Mouse (Mus musculus): ENCODE results near the gene Dyrk3. TPM values are rescaled to one million over a fixed set of nuclear protein-coding genes. Genes with fewer than 3 reads are reported as not detected.
A peak's percentile ranks its signal among the peaks of the same experiment; 100 is the strongest.
"Not testable (repeated sequence)": the region's sequence is repeated elsewhere in the genome, so short reads cannot be mapped to it uniquely, and the experiment has no call there.

The Dyrk3 gene
- polyA plus RNA-seq, 1 experiment = 0.94 TPM

GRCm38 (mm10) chr1:131174299-131174861, 36.2 kb upstream of the Dyrk3 start:
- Histone ChIP-seq H3K4me3 (ENCODE audit: insufficient read depth, low read depth, low read length) (no peak overlapping the region), H3K4me1 (ENCODE audit: control insufficient read depth, insufficient read depth, low read length) (no peaks in the 10 kb centered on the region; the same call in 1 of the 2 replicates), H3K27me3 (replicated peaks; ENCODE audit: control insufficient read depth, insufficient read depth, low read length) (no peaks in the 10 kb centered on the region), H3K36me3 (ENCODE audit: control insufficient read depth, insufficient read depth, low read length) (no peaks in the 10 kb centered on the region; the same call in none of the 2 replicates), H3K27ac (ENCODE audit: insufficient read depth, low read depth, low read length) (peak overlapping the region; percentile 39; the same call in 1 of the 2 replicates)
- DNase-seq = no peak
- WGBS = 57% methylated on average over 12 of the region's 12 CpGs
- TF ChIP-seq CTCF (conservative IDR thresholded peaks at IDR 0.05; ENCODE audit: insufficient read depth, insufficient read length, low read depth, low read length) (no peak), POLR2A (IDR thresholded peaks at IDR 0.05; ENCODE audit: low read depth, low read length) (no peak)

- no peak for TF ChIP-seq POLR2A (IDR thresholded peaks at IDR 0.05; ENCODE audit: low read depth, low read length)
- no peak for TF ChIP-seq CTCF (conservative IDR thresholded peaks at IDR 0.05; ENCODE audit: insufficient read depth, insufficient read length, low read depth, low read length)
- peak; percentile 42 for DNase-seq
- H3K27me3 ChIP-seq (replicated peaks; ENCODE audit: control insufficient read depth, insufficient read depth, low read length) = no peaks in the 10 kb centered on the region
- H3K4me1 ChIP-seq (ENCODE audit: control insufficient read depth, insufficient read depth, low read length) = no peaks in the 10 kb centered on the region; the same call in 1 of the 2 replicates
- H3K27ac ChIP-seq (ENCODE audit: insufficient read depth, low read depth, low read length) = peak overlapping the region; percentile 56
- no peaks in the 10 kb centered on the region; the same call in none of the 2 replicates for H3K36me3 ChIP-seq (ENCODE audit: control insufficient read depth, insufficient read depth, low read length)
- H3K4me3 ChIP-seq (ENCODE audit: insufficient read depth, low read depth, low read length) = no peak overlapping the region
- 63% methylated on average over 6 of the region's 6 CpGs for WGBS
Measured at GRCm38 (mm10) chr1:131173809-131174208, 35.7 kb upstream of the Dyrk3 start.

- no peak for TF ChIP-seq POLR2A (IDR thresholded peaks at IDR 0.05; ENCODE audit: low read depth, low read length)
- no peak for TF ChIP-seq CTCF (conservative IDR thresholded peaks at IDR 0.05; ENCODE audit: insufficient read depth, insufficient read length, low read depth, low read length)
- Histone ChIP-seq H3K4me1 (ENCODE audit: control insufficient read depth, insufficient read depth, low read length) (no peaks in the 10 kb centered on the region; the same call in 1 of the 2 replicates), H3K27ac (ENCODE audit: insufficient read depth, low read depth, low read length) (peak overlapping the region; percentile 56), H3K4me3 (ENCODE audit: insufficient read depth, low read depth, low read length) (peak overlapping the region; percentile 11; the same call in 1 of the 2 replicates), H3K27me3 (replicated peaks; ENCODE audit: control insufficient read depth, insufficient read depth, low read length) (no peaks in the 10 kb centered on the region), H3K36me3 (ENCODE audit: control insufficient read depth, insufficient read depth, low read length) (no peaks in the 10 kb centered on the region; the same call in none of the 2 replicates)
- 78% methylated on average over 7 of the region's 7 CpGs for WGBS
- DNase-seq = peak; percentile 69
Measured at GRCm38 (mm10) chr1:131173001-131173400, 34.9 kb upstream of the Dyrk3 start.

- Histone ChIP-seq H3K27me3 (replicated peaks; ENCODE audit: control insufficient read depth, insufficient read depth, low read length) (no peaks in the 10 kb centered on the region), H3K36me3 (ENCODE audit: control insufficient read depth, insufficient read depth, low read length) (peaks cover 3% of the 10 kb centered on the region), H3K27ac (ENCODE audit: insufficient read depth, low read depth, low read length) (no peak overlapping the region), H3K4me1 (ENCODE audit: control insufficient read depth, insufficient read depth, low read length) (no peaks in the 10 kb centered on the region), H3K4me3 (ENCODE audit: insufficient read depth, low read depth, low read length) (no peak overlapping the region)
- no peak for DNase-seq
- TF ChIP-seq POLR2A (IDR thresholded peaks at IDR 0.05; ENCODE audit: low read depth, low read length) (no peak), CTCF (conservative IDR thresholded peaks at IDR 0.05; ENCODE audit: insufficient read depth, insufficient read length, low read depth, low read length) (no peak)
- 95% methylated on average over 10 of the region's 10 CpGs for WGBS
Measured at GRCm38 (mm10) chr1:131167612-131168011, 29.5 kb upstream of the Dyrk3 start.

GRCm38 (mm10) chr1:131164427-131164826, 26.3 kb upstream of the Dyrk3 start:
- H3K36me3 ChIP-seq (ENCODE audit: control insufficient read depth, insufficient read depth, low read length) = peaks cover 3% of the 10 kb centered on the region
- DNase-seq = no peak
- 56% methylated on average over 6 of the region's 6 CpGs for WGBS
- H3K27ac ChIP-seq (ENCODE audit: insufficient read depth, low read depth, low read length) = no peak overlapping the region
- no peak overlapping the region for H3K4me3 ChIP-seq (ENCODE audit: insufficient read depth, low read depth, low read length)
- TF ChIP-seq CTCF (conservative IDR thresholded peaks at IDR 0.05; ENCODE audit: insufficient read depth, insufficient read length, low read depth, low read length) (no peak), POLR2A (IDR thresholded peaks at IDR 0.05; ENCODE audit: low read depth, low read length) (no peak)
- no peaks in the 10 kb centered on the region for H3K27me3 ChIP-seq (replicated peaks; ENCODE audit: control insufficient read depth, insufficient read depth, low read length)
- no peaks in the 10 kb centered on the region for H3K4me1 ChIP-seq (ENCODE audit: control insufficient read depth, insufficient read depth, low read length)

GRCm38 (mm10) chr1:131161091-131161490, 23.0 kb upstream of the Dyrk3 start:
- peaks cover 8% of the 10 kb centered on the region for H3K36me3 ChIP-seq (ENCODE audit: control insufficient read depth, insufficient read depth, low read length)
- DNase-seq = peak; percentile 49
- H3K27me3 ChIP-seq (replicated peaks; ENCODE audit: control insufficient read depth, insufficient read depth, low read length) = no peaks in the 10 kb centered on the region
- no peak for TF ChIP-seq POLR2A (IDR thresholded peaks at IDR 0.05; ENCODE audit: low read depth, low read length)
- no peak for TF ChIP-seq CTCF (conservative IDR thresholded peaks at IDR 0.05; ENCODE audit: insufficient read depth, insufficient read length, low read depth, low read length)
- WGBS = 73% methylated on average over 11 of the region's 11 CpGs
- no peak overlapping the region for H3K27ac ChIP-seq (ENCODE audit: insufficient read depth, low read depth, low read length)
- no peak overlapping the region for H3K4me3 ChIP-seq (ENCODE audit: insufficient read depth, low read depth, low read length)
- H3K4me1 ChIP-seq (ENCODE audit: control insufficient read depth, insufficient read depth, low read length) = no peaks in the 10 kb centered on the region; the same call in 1 of the 2 replicates

GRCm38 (mm10) chr1:131159573-131160327, 21.6 kb upstream of the Dyrk3 start:
- not testable (repeated sequence) for H3K27me3 ChIP-seq (replicated peaks; ENCODE audit: control insufficient read depth, insufficient read depth, low read length); H3K4me3 ChIP-seq (ENCODE audit: insufficient read depth, low read depth, low read length); H3K36me3 ChIP-seq (ENCODE audit: control insufficient read depth, insufficient read depth, low read length); H3K27ac ChIP-seq (ENCODE audit: insufficient read depth, low read depth, low read length); H3K4me1 ChIP-seq (ENCODE audit: control insufficient read depth, insufficient read depth, low read length); DNase-seq
- WGBS = 88% methylated on average over 3 of the region's 3 CpGs
